Comparison of ENCODE assay signal across 7 mouse cellular contexts in genomic region chr2:33218903-33219625, GRCm38 (mm10). TPM values are rescaled to one million over a fixed set of nuclear protein-coding genes. Genes with fewer than 3 reads are reported as not detected.
DNase-seq lines count a peak whose midpoint lies in the region; ATAC-seq and TF ChIP-seq lines count a peak whose summit lies in the region.

No protein-coding gene starts in this region.

- H3K27ac ChIP-seq in kidney, adult 2 months (ENCODE audit: insufficient read depth, low read depth, low read length): no peak overlapping the region
- peak overlapping the region; percentile 30; the same call in 1 of the 2 replicates for H3K27ac ChIP-seq in lung, embryonic 15.5 days

- no peaks in the 10 kb centered on the region for H3K36me3 ChIP-seq in kidney, adult 2 months (ENCODE audit: control insufficient read depth, insufficient read depth, low read length)
- no peaks in the 10 kb centered on the region for H3K36me3 ChIP-seq in lung, embryonic 15.5 days

- no peak overlapping the region for H3K4me2 ChIP-seq in lung, embryonic 15.5 days

- H3K9ac ChIP-seq in lung, embryonic 15.5 days: no peak overlapping the region

- ATAC-seq in granulocyte monocyte progenitor cell, adult 5-6 weeks (replicated peaks; ENCODE audit: poor library complexity, severe bottlenecking): 0 out of 2 replicates have a peak, but pooled peaks have one; percentile 2
- ATAC-seq in lung, embryonic 15.5 days (ENCODE audit: borderline replicate concordance, extremely low read depth, low FRiP score, low TSS enrichment): no peak
- ATAC-seq in megakaryocyte progenitor cell, adult 5-6 weeks (replicated peaks; ENCODE audit: poor library complexity): no peak

- H3K4me1 ChIP-seq in kidney, adult 2 months (ENCODE audit: control insufficient read depth, insufficient read depth, low read length): peaks cover 29% of the 10 kb centered on the region
- peaks cover 55% of the 10 kb centered on the region for H3K4me1 ChIP-seq in lung, embryonic 15.5 days

- H3K9me3 ChIP-seq in lung, embryonic 15.5 days: no peaks in the 10 kb centered on the region

- no peak overlapping the region for H3K4me3 ChIP-seq in kidney, adult 2 months (ENCODE audit: insufficient read depth, low read depth, low read length)
- H3K4me3 ChIP-seq in lung, embryonic 15.5 days: no peak overlapping the region

- no peak for DNase-seq in kidney, adult 2 months
- DNase-seq in kidney, adult 9 months: no peak
- DNase-seq in 416B (ENCODE audit: low read depth) (peak; percentile 53), ES-CJ7 (ENCODE audit: low read depth, low spot score) (peak; percentile 44)

- peak; percentile 48; the same call in 1 of the 2 replicates for TF ChIP-seq CTCF in kidney, adult 2 months (conservative IDR thresholded peaks at IDR 0.05; ENCODE audit: insufficient read depth, insufficient read length, low read depth, low read length)

- 67% methylated on average over 11 of the region's 11 CpGs for WGBS in kidney, adult 2 months
- 63% methylated on average over 11 of the region's 11 CpGs for WGBS in lung, embryonic 15.5 days

- H3K27me3 ChIP-seq in kidney, adult 2 months (replicated peaks; ENCODE audit: control insufficient read depth, insufficient read depth, low read length): no peaks in the 10 kb centered on the region
- H3K27me3 ChIP-seq in lung, embryonic 15.5 days: no peaks in the 10 kb centered on the region

- TF ChIP-seq POLR2A in kidney, adult 2 months (IDR thresholded peaks at IDR 0.05; ENCODE audit: low read depth, low read length): no peak

RNA-seq across cellular contexts. Expression of gene Angptl2, which starts 3.2 kb away (rescaled TPM):
- 90.1 and 93.0 TPM in 2 replicates for polyA plus RNA-seq in kidney, adult 2 months (2012; rRNA removed)
- 0.92 and 1.6 TPM in 2 replicates for total RNA-seq in granulocyte monocyte progenitor cell, adult 5-6 weeks (2014; fragmentation: Nextera tagmentation)
- 1.3 TPM in 2 replicates for total RNA-seq in granulocyte monocyte progenitor cell, adult 5-6 weeks (2017)
- polyA plus RNA-seq in lung, embryonic 15.5 days (2015; fragmentation: Nextera tagmentation; extraction: Ambion mirVana): 32.2 and 34.1 TPM in 2 replicates
- 0.74 and 0.78 TPM in 2 replicates for total RNA-seq in megakaryocyte progenitor cell, adult 5-6 weeks (2015)
- 1.7 and 2.4 TPM in 2 replicates for total RNA-seq in megakaryocyte progenitor cell, adult 5-6 weeks (2017)

Comparison
In these comparisons a context has a peak if more than half of its experiments do, and no peak if none do; other contexts are left out.
1. DNase-seq: peak in 416B (single experiment) and ES-CJ7 (single experiment); none in kidney, adult 2 months (single experiment) and kidney, adult 9 months (single experiment).